Mouse (Mus musculus) ovary, postnatal 36 days (tissue): ENCODE data around the gene Mrpl42.
A peak's percentile ranks its signal among the peaks of the same experiment; 100 is the strongest.
"Not testable (repeated sequence)": the region's sequence is repeated elsewhere in the genome, so short reads cannot be mapped to it uniquely, and the experiment has no call there.

ENCODE experiments used
- DNase-seq: peaks from one replicate; pipeline ENCODE4 v3.0.0; 2022; ENCODE audit warnings: low spot score, mixed read lengths

The Mrpl42 gene

GRCm38 (mm10) chr10:95501463-95502081 is at the start of gene Mrpl42:
Gene Mrpl42, minus strand, starts transcription at chr10:95501940.
- peak; percentile 83 for DNase-seq

- DNase-seq = no peak
Observed at GRCm38 (mm10) chr10:95550506-95550905, 48.8 kb upstream of the Mrpl42 start.

DNA sequence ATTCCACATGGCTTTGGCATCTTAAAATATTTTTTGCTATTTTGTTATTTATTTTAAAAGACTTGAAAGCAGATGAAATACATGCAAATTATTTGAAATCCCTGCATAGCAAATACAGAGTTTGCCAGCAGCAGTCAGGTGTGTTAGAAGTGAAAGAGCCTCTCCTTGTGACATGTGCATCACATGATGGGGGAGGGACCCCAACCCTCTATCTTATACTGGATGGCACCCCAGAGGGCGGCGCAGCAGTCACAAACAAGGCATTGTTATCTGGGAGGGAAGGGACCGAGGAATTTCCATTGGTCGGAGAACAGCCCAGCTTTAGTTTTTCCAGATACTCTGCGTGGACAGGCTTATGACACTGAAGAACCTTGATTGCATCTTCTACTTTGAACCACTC is 47.3 kb upstream of the Mrpl42 start:
- not testable (repeated sequence) for DNase-seq

DNA sequence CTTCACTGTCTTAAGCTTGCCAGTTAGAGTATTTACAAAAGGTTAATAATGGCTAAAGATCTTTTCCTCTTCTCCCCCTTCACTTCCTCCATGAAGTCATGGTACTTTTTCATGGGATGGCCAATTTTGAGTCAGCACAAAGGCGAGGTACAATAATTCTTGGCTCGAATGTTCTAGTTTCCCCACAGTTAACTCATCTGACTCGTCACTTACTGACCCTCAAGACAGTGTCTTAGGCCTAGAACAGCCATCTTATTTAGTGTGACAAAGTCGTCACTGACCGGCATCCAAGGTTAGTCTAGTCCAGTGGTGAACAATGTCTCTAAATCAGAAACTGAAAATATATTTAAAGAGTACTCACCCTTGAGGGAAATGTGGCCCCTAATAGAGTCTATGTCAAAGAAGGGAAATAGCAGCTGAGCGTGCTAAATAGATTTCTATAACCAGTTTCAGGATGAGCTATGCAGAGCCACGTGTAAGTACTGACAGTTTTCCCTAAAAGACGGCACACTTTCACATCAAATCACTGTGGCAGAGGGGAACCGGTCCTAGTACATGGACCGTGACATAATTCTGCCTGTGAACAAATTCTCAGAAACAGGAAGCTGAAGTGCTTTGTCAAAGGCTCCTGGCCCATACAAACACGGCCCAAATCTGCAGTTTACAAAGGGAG is 46.5 kb upstream of the Mrpl42 start:
- no peak for DNase-seq

DNA sequence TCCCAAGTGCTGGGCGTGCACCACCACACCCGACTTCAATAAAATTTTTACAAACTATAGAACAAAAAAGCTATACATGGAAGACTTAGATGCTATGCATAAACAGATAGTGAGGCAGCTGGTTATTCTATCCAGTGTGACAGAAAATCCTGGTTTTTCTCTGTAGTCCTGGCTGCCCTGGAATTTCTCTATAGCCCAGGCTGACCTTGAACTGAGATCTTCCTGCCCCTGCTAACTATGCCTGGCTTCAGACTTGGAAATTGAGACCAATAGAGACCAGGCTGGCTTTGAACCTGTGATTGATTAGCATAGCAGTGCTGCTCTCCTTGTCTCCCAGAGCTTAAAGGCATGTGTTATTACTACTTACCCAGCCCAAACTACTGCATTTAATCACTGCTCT is 44.4 kb upstream of the Mrpl42 start:
- no peak for DNase-seq

DNA sequence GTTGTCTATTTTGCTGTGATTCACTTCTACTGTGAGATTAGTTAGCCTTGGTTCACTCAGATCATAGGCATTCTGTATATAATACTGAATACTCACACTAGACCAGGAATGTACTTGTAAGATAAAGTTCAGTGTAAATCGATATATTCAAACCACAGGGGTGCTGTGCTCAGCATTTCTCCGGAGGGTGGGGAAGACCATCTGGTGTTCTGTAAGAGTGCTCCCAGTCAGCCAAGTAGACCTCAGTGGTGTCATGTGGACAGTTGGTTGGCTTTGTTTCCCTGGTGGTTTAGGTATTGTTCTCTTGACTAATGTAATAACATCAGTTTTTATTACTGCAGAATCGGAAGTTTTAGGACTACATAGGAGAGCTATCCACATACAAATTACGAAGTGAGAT is 43.3 kb upstream of the Mrpl42 start:
- no peak for DNase-seq

DNA sequence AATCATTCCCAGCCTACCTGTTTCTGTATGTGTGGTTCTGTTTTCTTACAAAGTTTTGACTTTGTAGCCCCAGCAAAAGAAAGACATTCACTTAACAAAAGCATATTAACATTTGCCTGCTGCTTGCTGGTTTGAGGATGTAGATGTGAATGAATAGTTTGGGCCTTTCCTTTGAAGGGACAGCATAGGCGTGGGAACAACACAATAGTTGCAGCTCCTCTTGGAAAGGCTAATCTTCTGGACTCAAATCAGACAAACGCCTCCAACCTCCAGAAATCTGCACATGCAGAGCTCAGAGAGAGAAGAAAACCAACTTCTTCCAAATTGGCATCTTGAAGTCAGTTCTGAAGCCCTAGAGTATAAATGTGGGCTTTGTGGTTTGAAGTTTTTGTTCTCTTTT is 42.9 kb upstream of the Mrpl42 start:
- DNase-seq = no peak

DNA sequence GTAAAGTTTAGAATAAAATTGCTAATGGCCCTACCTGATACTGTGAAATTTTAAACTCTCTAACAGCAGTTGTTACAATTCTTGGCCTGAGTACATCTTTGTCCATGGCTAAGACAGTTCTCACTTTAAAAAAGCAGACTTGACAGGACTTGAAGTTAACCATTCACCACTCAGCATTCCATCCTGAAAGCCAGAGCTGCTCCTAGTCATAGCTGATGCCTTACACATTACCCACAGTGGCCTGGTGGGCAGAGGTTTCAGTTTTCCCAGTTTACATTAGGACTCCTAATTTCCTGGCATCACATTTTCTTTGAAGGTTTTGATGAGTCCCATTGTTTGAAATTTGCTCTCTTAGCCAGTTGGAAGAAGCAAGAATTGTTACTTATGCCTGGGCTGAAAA is 42.3 kb upstream of the Mrpl42 start:
- DNase-seq = no peak

DNA sequence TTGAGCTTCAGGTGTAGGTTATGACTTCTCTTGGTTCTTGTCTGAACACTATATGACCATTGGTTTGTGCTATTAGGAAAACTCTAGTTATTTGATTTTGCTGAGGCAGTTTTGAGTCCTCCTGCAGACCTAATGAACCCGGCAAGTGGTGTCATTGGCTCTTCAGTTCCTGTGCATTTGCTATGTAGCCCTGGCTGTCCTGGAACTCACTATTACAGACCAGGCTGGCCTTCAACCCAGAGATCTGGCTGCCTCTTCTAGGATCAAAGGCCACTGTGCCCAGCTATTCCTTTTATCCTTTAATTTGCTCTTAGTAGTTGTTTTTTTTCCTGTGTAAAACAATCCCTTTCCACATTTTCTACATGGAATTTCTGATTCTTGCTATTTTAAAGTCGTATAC is 41.6 kb upstream of the Mrpl42 start:
- DNase-seq = no peak

GRCm38 (mm10) chr10:95542916-95543315 is 41.2 kb upstream of the Mrpl42 start:
- DNase-seq = no peak

DNA sequence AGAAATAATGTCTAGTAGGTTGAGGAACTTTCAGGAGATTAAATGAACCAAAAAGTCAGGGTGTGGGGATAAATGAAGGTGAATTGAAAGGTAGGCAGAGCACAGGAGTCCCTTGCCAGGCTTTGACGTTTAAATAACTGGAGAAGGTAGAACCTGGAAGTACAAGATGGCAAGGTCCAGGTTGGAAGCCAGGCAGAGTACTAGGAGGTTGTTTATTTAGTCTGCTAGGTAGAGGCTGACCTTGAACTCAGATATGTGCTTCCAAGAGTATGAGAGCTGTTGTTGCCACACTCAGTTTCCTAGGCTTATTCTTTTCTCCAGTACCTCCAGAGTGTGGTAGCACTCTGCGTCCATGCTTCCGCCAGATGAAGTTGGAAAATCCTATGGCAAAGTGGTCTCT is 38.1 kb upstream of the Mrpl42 start:
- no peak for DNase-seq

- no peak for DNase-seq
Observed at GRCm38 (mm10) chr10:95539260-95539659, 37.5 kb upstream of the Mrpl42 start.

DNA sequence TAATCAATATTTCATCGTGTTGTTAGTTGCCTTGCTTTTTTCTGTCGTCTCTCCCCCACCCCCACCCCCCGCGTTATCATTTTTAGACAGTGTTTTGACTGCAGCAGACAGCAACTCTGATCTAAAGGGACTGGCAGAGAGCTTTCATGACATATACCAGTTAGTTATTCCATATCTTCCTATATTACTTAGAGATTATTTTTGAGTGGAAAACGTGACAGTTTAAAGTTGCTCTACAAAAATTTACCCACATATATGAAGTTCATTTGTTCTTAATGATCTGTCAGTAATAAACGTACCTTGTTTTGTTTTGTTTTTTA is 34.4 kb upstream of the Mrpl42 start:
- DNase-seq = no peak

- DNase-seq = no peak
Observed at GRCm38 (mm10) chr10:95535399-95536221, 33.9 kb upstream of the Mrpl42 start.

- no peak for DNase-seq
Observed at GRCm38 (mm10) chr10:95533382-95533781, 31.6 kb upstream of the Mrpl42 start.

DNA sequence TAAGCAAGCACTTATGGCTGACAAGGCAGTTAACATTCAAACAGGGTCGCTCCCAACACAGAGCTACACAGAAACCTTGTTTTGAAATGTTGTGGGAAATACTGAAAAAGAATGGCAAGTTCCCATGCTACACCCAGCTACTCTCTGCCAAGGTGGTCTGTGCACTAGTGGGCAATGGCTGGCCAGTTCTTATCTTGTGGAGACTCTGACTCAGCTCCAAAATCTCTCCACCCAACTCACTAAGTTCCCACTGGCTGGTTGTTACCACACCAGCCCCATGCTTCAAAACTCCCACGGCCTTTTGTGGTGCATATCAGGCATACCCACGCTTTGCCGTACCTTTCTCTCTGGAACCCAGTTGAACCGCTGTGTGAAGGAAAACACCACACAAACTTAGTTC is 31.2 kb upstream of the Mrpl42 start:
- no peak for DNase-seq

DNA sequence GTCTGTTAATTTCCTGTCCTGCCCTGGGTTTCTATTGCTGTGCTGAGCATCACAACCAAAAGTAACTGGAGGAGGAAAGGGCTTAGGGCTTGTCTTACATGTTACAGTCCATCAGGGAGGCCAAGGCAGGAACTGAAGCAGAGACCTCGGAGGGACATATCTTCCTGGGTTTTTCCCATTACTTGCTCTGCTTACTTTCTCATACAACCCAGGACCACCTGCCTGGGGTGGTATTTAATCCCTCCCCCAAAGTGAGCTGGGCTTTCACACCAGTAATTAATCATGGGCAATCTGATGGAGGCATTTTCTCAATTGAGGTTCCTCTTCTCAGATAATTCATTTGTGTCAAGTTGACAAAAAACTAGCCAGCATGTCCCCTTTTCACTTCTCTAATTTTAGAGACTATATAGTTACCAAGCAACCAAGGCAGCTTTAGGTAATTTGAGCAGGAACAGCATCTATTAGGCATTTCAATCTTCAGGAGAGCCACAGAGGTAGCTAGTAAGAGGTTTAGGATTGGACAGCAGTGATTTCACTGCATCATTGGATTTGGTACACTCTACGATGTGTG is 28.9 kb upstream of the Mrpl42 start:
- no peak for DNase-seq

DNA sequence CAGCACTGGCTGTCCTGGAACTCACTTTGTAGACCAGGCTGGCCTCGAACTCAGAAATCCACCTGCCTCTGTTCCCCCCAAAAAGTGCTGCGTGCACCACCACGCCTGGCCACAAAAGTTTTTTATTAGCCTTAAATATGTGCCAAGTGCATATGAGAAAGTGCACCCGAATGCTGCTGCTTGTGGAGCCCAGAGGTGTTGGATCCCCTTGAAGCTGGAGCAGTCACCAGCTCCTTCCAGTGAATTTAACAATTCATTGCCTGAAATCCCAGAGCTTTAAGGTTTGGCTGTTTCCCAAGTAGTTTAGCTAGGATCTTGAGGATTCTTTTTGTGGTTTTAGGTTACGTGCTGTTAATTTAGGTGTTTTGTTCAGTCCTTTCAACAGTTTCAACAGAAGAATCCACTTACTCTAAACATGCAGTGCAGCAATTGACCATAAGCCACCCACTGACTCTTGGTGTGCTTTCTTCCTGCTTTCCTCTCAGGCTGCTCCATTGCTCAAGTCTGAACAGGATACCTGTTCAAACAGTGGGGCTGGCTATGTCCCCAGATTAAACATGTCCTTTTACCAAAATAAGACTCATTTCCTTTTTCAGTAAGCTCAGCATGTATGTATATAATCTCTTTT is 24.9 kb upstream of the Mrpl42 start:
- DNase-seq = no peak

DNA sequence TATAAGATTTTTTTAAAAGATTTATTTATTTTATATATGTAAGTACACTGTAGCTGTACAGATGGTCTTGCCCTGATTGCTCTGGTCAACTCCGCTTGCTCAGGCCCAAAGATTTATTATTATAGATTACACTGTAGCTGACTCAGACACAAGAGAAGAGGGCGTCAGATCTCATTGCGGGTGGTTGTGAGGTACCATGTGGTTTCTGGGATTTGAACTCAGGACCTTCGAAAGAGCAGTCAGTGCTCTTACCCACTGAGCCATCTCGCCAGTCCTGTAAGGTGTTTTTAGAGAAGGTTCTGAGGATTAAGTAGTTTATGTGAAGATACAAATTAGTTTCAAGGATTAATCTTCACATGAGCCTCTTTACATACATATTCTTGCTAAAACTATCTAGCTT is 24.1 kb upstream of the Mrpl42 start:
- no peak for DNase-seq

GRCm38 (mm10) chr10:95525037-95525675 is 23.4 kb upstream of the Mrpl42 start:
- DNase-seq = no peak

DNA sequence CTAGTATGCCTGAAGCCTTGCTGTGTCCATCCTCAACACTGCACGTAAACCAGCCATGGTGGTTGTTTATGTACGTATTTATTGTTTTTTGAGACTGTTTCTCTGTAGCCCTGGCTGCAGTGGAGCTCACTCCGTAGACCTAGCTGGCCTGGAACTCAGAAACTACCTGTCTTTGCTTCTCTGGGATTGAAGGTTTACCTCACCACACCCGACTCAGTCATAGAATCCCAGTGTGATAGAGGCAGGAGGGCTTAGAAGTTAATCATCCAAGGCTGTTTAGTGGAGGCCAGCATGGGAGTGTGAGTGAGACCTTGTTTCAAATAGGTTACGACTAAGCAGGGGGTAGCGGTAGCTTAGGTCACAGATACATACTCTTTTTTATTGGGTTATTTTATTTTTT is 15.9 kb upstream of the Mrpl42 start:
- no peak for DNase-seq

DNA sequence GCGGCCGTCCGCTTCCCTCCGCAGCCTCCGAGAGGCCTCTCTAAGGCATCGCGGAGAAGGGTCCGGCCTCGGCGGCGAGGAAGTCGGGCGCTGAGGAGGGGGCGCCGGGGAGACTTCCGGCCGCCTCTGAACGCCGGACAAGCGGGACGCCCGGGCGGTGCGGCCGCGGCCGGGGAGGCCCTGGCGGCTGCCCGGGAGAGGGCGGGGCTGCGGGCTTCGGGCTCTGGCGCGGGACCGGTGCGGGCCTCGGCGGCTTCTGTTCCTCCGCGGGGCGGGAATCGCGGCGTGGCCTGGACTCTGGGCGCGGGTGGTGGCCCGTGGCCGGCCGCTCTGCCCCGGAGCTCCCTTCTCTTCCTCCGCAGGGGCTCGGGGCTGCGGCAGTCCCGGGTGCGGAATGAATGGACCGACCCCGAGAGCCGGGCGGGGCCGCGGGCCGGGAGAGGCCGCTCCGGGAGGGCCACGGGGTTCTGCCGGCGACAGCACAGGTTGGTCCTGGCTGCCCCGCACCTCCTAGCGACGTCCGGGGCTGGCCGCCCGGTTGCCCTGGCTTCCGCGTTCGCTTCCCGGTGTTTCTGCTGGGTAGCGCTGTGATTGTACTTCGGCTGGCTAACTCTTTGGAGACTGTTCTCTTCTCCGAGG is 13.7 kb upstream of the Mrpl42 start:
- no peak for DNase-seq
